In the genomic region with DNA sequence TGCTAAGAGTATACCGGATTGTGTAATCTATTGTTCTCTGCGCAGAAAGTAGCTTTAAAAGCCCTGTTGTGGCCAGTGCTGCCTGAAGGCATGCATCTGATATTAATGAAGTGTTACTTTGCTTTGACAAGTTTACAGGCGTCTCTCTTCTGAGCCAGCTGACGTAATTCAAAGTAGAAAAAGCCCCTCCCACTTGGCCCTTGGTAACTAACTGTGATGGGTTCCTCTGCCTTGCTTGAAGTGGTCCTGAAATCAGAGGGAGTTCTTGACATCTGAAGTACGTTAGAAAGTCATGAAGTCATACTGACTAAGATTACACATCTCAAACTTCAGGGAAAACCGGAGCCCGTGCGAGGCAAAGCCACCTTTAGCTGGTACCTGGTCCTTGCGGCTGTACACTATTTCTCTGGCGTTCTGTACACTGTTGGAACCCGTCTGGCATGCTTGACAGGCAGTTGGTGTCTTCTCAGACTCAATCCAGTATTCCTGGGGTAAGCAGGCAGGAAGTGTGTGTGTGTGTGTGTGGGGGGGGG, we compare ENCODE assay signal across 9 mouse cellular contexts.
DNase-seq lines count a peak whose midpoint lies in the region; ATAC-seq and TF ChIP-seq lines count a peak whose summit lies in the region.
"Had no signal": no experiment of that assay in that cellular context is flagged by ENCODE, and none has a peak within 500 bp of the region (broad histone marks: within the 10 kb centered on the region; RNA-seq: fewer than 3 reads in every experiment).

No protein-coding gene starts in this region.

- no peak for TF ChIP-seq POLR2A in kidney, adult 2 months (IDR thresholded peaks at IDR 0.05; ENCODE audit: low read depth, low read length)

- H3K27ac ChIP-seq in kidney, adult 2 months (ENCODE audit: insufficient read depth, low read depth, low read length) = no peak overlapping the region
- H3K27ac ChIP-seq in forebrain, embryonic 13.5 days = no peak overlapping the region
- H3K27ac ChIP-seq in hindbrain, postnatal 0 days = no peak overlapping the region

- no peaks in the 10 kb centered on the region for H3K9me3 ChIP-seq in forebrain, embryonic 13.5 days (replicated peaks)
- no peaks in the 10 kb centered on the region for H3K9me3 ChIP-seq in hindbrain, postnatal 0 days (ENCODE audit: low read length)

- H3K4me2 ChIP-seq in forebrain, embryonic 13.5 days = no peak overlapping the region
- H3K4me2 ChIP-seq in hindbrain, postnatal 0 days (ENCODE audit: low read depth, low read length) = no peak overlapping the region

- DNase-seq in kidney, adult 2 months = peak; percentile 10
- DNase-seq in kidney, postnatal 25 days = no peak
- no peak for DNase-seq in hindbrain, postnatal 0 days (ENCODE audit: low spot score)
- DNase-seq in lung, postnatal 36 days = peak; percentile 81
- DNase-seq in adrenal gland, postnatal 14 days = no peak
- no peak for DNase-seq in right cerebral cortex, postnatal 10 days (ENCODE audit: low spot score in 2 of 2)

- ATAC-seq in forebrain, embryonic 13.5 days = peak; percentile 84
- ATAC-seq in hindbrain, postnatal 0 days = peak; percentile 35; the same call in 1 of the 2 replicates
- ATAC-seq in erythroid progenitor cell, adult 5-6 weeks (replicated peaks; ENCODE audit: low FRiP score, poor library complexity, severe bottlenecking) = no peak

- TF ChIP-seq CTCF in kidney, adult 2 months (conservative IDR thresholded peaks at IDR 0.05; ENCODE audit: insufficient read depth, insufficient read length, low read depth, low read length) = no peak
- TF ChIP-seq CTCF in hindbrain, postnatal 0 days (IDR thresholded peaks at IDR 0.05; ENCODE audit: low read depth) = no peak

- H3K9ac ChIP-seq in forebrain, embryonic 13.5 days = no peak overlapping the region
- H3K9ac ChIP-seq in hindbrain, postnatal 0 days (replicated peaks; ENCODE audit: low read length) = no peak overlapping the region

- no peaks in the 10 kb centered on the region for H3K27me3 ChIP-seq in kidney, adult 2 months (replicated peaks; ENCODE audit: control insufficient read depth, insufficient read depth, low read length)
- H3K27me3 ChIP-seq in forebrain, embryonic 13.5 days = no peaks in the 10 kb centered on the region
- no peaks in the 10 kb centered on the region for H3K27me3 ChIP-seq in hindbrain, postnatal 0 days (ENCODE audit: insufficient read depth, low read length)

- no peaks in the 10 kb centered on the region for H3K4me1 ChIP-seq in kidney, adult 2 months (ENCODE audit: control insufficient read depth, insufficient read depth, low read length)
- H3K4me1 ChIP-seq in forebrain, embryonic 13.5 days = peaks cover 24% of the 10 kb centered on the region; the same call in 1 of the 2 replicates
- H3K4me1 ChIP-seq in hindbrain, postnatal 0 days (ENCODE audit: insufficient read depth, low read length) = no peaks in the 10 kb centered on the region

- H3K4me3 ChIP-seq in kidney, adult 2 months (ENCODE audit: insufficient read depth, low read depth, low read length) = no peak overlapping the region
- no peak overlapping the region for H3K4me3 ChIP-seq in forebrain, embryonic 13.5 days
- no peak overlapping the region for H3K4me3 ChIP-seq in hindbrain, postnatal 0 days (ENCODE audit: low read length)
- H3K4me3 ChIP-seq: myocyte had no signal

- no peaks in the 10 kb centered on the region for H3K36me3 ChIP-seq in kidney, adult 2 months (ENCODE audit: control insufficient read depth, insufficient read depth, low read length)
- H3K36me3 ChIP-seq in forebrain, embryonic 13.5 days (ENCODE audit: poor library complexity, severe bottlenecking) = no peaks in the 10 kb centered on the region
- no peaks in the 10 kb centered on the region for H3K36me3 ChIP-seq in hindbrain, postnatal 0 days (ENCODE audit: insufficient read depth, low read length)

- 34% methylated on average over 11 of the region's 11 CpGs for WGBS in kidney, adult 2 months
- WGBS in forebrain, embryonic 13.5 days = 51% methylated on average over 11 of the region's 11 CpGs
- WGBS in hindbrain, postnatal 0 days = 52% methylated on average over 11 of the region's 11 CpGs

Comparison
In these comparisons a context has a peak if more than half of its experiments do, and no peak if none do; other contexts are left out.
1. DNase-seq: peak in kidney, adult 2 months (single experiment) and lung, postnatal 36 days (single experiment); none in kidney, postnatal 25 days (0 of 2), hindbrain, postnatal 0 days (single experiment), adrenal gland, postnatal 14 days (single experiment) and right cerebral cortex, postnatal 10 days (0 of 2).